7 mouse cellular contexts compared by ENCODE assay signal in the genomic region with DNA sequence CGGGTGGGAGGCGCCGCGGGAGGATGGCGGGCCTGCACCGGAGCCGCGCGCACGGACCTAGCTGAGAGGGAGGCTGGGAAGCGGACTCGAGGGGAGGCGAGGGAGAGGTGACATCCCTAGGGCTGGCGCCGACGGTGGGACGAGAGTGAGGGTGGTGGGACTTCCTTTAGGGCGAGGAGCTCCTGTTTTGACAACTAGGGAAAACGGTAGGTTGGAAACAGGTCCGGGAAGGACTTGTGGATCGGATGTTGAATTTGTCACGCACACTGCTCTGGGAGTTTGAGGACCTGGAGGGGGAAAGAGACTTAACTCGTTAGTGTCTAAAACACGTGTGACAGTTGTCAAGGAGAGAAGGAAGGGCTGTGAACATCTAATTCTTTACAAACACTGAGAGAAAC. TPM values are rescaled to one million over a fixed set of nuclear protein-coding genes. Genes with fewer than 3 reads are reported as not detected.
A peak's percentile ranks its signal among the peaks of the same experiment; 100 is the strongest.
DNase-seq lines count a peak whose midpoint lies in the region; ATAC-seq and TF ChIP-seq lines count a peak whose summit lies in the region.

No protein-coding gene starts in this region.

- no peaks in the 10 kb centered on the region for H3K4me1 ChIP-seq in spleen, adult 2 months (ENCODE audit: control insufficient read depth, insufficient read depth, insufficient read length)
- H3K4me1 ChIP-seq in forebrain, embryonic 10.5 days: peaks cover 13% of the 10 kb centered on the region
- H3K4me1 ChIP-seq in liver, embryonic 12.5 days: peaks cover 35% of the 10 kb centered on the region

- no peak for TF ChIP-seq POLR2A in spleen, adult 2 months (IDR thresholded peaks at IDR 0.05; ENCODE audit: low read depth, low read length)

- peak; percentile 85 for ATAC-seq in liver, embryonic 12.5 days

- H3K4me3 ChIP-seq in spleen, adult 2 months (ENCODE audit: extremely low read depth, insufficient read depth, insufficient read length): peak overlapping the region; percentile 83
- peak overlapping the region; percentile 93 for H3K4me3 ChIP-seq in forebrain, embryonic 10.5 days
- H3K4me3 ChIP-seq in liver, embryonic 12.5 days: peak overlapping the region; percentile 94

- no peaks in the 10 kb centered on the region for H3K27me3 ChIP-seq in spleen, adult 2 months (ENCODE audit: control insufficient read depth, insufficient read depth, low read length)
- no peaks in the 10 kb centered on the region for H3K27me3 ChIP-seq in forebrain, embryonic 10.5 days (ENCODE audit: poor library complexity, severe bottlenecking)
- H3K27me3 ChIP-seq in liver, embryonic 12.5 days (replicated peaks): no peaks in the 10 kb centered on the region

- H3K9me3 ChIP-seq in forebrain, embryonic 10.5 days: no peaks in the 10 kb centered on the region
- no peaks in the 10 kb centered on the region for H3K9me3 ChIP-seq in liver, embryonic 12.5 days (replicated peaks)

- peak overlapping the region; percentile 97 for H3K9ac ChIP-seq in liver, embryonic 12.5 days

- peak overlapping the region; percentile 45; the same call in 1 of the 2 replicates for H3K27ac ChIP-seq in spleen, adult 2 months (ENCODE audit: insufficient read depth, low read length)
- peak overlapping the region; percentile 100 for H3K27ac ChIP-seq in forebrain, embryonic 10.5 days
- H3K27ac ChIP-seq in liver, embryonic 12.5 days: peak overlapping the region; percentile 93

- H3K36me3 ChIP-seq in spleen, adult 2 months (ENCODE audit: control insufficient read depth, insufficient read depth, low read length): no peaks in the 10 kb centered on the region
- H3K36me3 ChIP-seq in forebrain, embryonic 10.5 days (replicated peaks): peaks cover 33% of the 10 kb centered on the region
- peaks cover 32% of the 10 kb centered on the region for H3K36me3 ChIP-seq in liver, embryonic 12.5 days

- WGBS in spleen, adult 2 months: 0% methylated on average over 24 of the region's 24 CpGs
- WGBS in forebrain, embryonic 10.5 days: under 1% methylated on average over 24 of the region's 24 CpGs
- under 1% methylated on average over 24 of the region's 24 CpGs for WGBS in liver, embryonic 12.5 days (ENCODE audit: insufficient replicate concordance)

- H3K4me2 ChIP-seq in liver, embryonic 12.5 days: peak overlapping the region; percentile 82

- DNase-seq in spleen, adult 2 months (ENCODE audit: low read depth in 1 of 2, low spot score in 2 of 2): no peak
- no peak for DNase-seq in spleen, postnatal 10 days (ENCODE audit: low spot score in 2 of 2)
- no peak for DNase-seq in forebrain, embryonic 10.5 days (ENCODE audit: extremely low spot score, low spot score)
- DNase-seq in T-cell, adult 2 months (ENCODE audit: low spot score): no peak
- DNase-seq in embryo, embryonic 9.5 days (ENCODE audit: extremely low spot score): no peak
- DNase-seq in layer of hippocampus, adult 11-12 months (ENCODE audit: low spot score): no peak

- no peak for TF ChIP-seq CTCF in spleen, adult 2 months (IDR thresholded peaks at IDR 0.05; ENCODE audit: extremely low read depth, insufficient read depth, insufficient read length, insufficient replicate concordance)

RNA-seq across cellular contexts. Expression of a gene that starts 0.4 kb away (rescaled TPM):
- polyA plus RNA-seq in spleen, adult 2 months (2012; rRNA removed): 2.4 and 3.3 TPM in 2 replicates
- polyA plus RNA-seq in forebrain, embryonic 10.5 days (2016; fragmentation: Nextera tagmentation; extraction: Ambion mirVana): 330 and 333 TPM in 2 replicates
- polyA plus RNA-seq in liver, embryonic 12.5 days (2016; fragmentation: Nextera tagmentation; extraction: Ambion mirVana): 269 and 280 TPM in 2 replicates

RNA-seq across cellular contexts. Expression of a gene that starts 28.3 kb away (rescaled TPM):
- 35.6 and 38.0 TPM in 2 replicates for polyA plus RNA-seq in spleen, adult 2 months (2012; rRNA removed)
- polyA plus RNA-seq in forebrain, embryonic 10.5 days (2016; fragmentation: Nextera tagmentation; extraction: Ambion mirVana): 74.9 and 81.7 TPM in 2 replicates
- polyA plus RNA-seq in liver, embryonic 12.5 days (2016; fragmentation: Nextera tagmentation; extraction: Ambion mirVana): 41.2 and 43.8 TPM in 2 replicates

RNA-seq across cellular contexts. Expression of a gene that starts 46.8 kb away (rescaled TPM):
- not detected in 2 replicates for polyA plus RNA-seq in spleen, adult 2 months (2012; rRNA removed)
- 3.6 and 4.4 TPM in 2 replicates for polyA plus RNA-seq in forebrain, embryonic 10.5 days (2016; fragmentation: Nextera tagmentation; extraction: Ambion mirVana)
- polyA plus RNA-seq in liver, embryonic 12.5 days (2016; fragmentation: Nextera tagmentation; extraction: Ambion mirVana): 1.5 and 2.0 TPM in 2 replicates

RNA-seq across cellular contexts. Expression of a gene that starts 59.3 kb away (rescaled TPM):
- 4.5 and 5.1 TPM in 2 replicates for polyA plus RNA-seq in spleen, adult 2 months (2012; rRNA removed)
- polyA plus RNA-seq in forebrain, embryonic 10.5 days (2016; fragmentation: Nextera tagmentation; extraction: Ambion mirVana): 21.2 and 21.9 TPM in 2 replicates
- 13.8 and 14.3 TPM in 2 replicates for polyA plus RNA-seq in liver, embryonic 12.5 days (2016; fragmentation: Nextera tagmentation; extraction: Ambion mirVana)

Comparison
In these comparisons a context has a peak if more than half of its experiments do, and no peak if none do; other contexts are left out.
1. H3K27ac ChIP-seq: peak in every context shown above with its lines; median percentile 100 in forebrain, embryonic 10.5 days; 93 in liver, embryonic 12.5 days; 45 in spleen, adult 2 months.
2. RNA of a gene that starts 0.4 kb away (polyA plus RNA-seq): 330 to 333 TPM in forebrain, embryonic 10.5 days and 269 to 280 TPM in liver, embryonic 12.5 days; 2.4 to 3.3 TPM in spleen, adult 2 months; every median in the first group is over 10 times any median in the second.
3. Peak in every context shown above with its lines, with median percentiles within 50 percentile points of each other: H3K4me3 ChIP-seq.